Mouse (Mus musculus) kidney, embryonic 16.5 days (tissue): ENCODE measurements around the gene Ptgdr. TPM values are rescaled to one million over a fixed set of nuclear protein-coding genes. Genes with fewer than 3 reads are reported as not detected.
"Not testable (repeated sequence)": the region's sequence is repeated elsewhere in the genome, so short reads cannot be mapped to it uniquely, and the experiment has no call there.

Experiments used
- ATAC-seq: fragments of 200-750 bp; cut with Nextera tagmentation; 2 replicates; pipeline ENCODE4 v1.8.0; 2017; ENCODE audit warnings: moderate TSS enrichment; ENCODE audit not compliant: low FRiP score, low TSS enrichment
- H3K27ac ChIP-seq: fragments of 300-500 bp; sonication (generic); 2 replicates; pipeline ENCODE4 v1.5.1; 2014; ENCODE audit warnings: low read length
- H3K27me3 ChIP-seq: fragments of 300-500 bp; sonication (generic); 2 replicates; pipeline ENCODE4 v1.6.1; 2014; ENCODE audit warnings: low read length, control low read depth, mixed read lengths; ENCODE audit not compliant: insufficient read depth
- H3K36me3 ChIP-seq: fragments of 300-500 bp; sonication (generic); 2 replicates; pipeline ENCODE4 v1.6.1; 2014; ENCODE audit warnings: low read length, control low read depth, mixed read lengths; ENCODE audit not compliant: insufficient read depth
- H3K4me1 ChIP-seq: fragments of 300-500 bp; sonication (generic); 2 replicates; pipeline ENCODE4 v1.6.1; 2014; ENCODE audit warnings: low read length, control low read depth, mixed read lengths; ENCODE audit not compliant: insufficient read depth
- H3K4me2 ChIP-seq: fragments of 300-500 bp; sonication (generic); replicated peaks from 2 replicates; pipeline ENCODE4 v1.6.1; 2014; ENCODE audit warnings: low read depth, low read length
- H3K4me3 ChIP-seq: fragments of 300-500 bp; sonication (generic); 2 replicates; pipeline ENCODE4 v1.5.1; 2014; ENCODE audit warnings: mild to moderate bottlenecking, low read length
- H3K9ac ChIP-seq: fragments of 300-500 bp; sonication (generic); replicated peaks from 2 replicates; pipeline ENCODE4 v1.6.1; 2014; ENCODE audit warnings: low read length
- H3K9me3 ChIP-seq: fragments of 300-500 bp; sonication (generic); 2 replicates; pipeline ENCODE4 v1.6.1; 2016; ENCODE audit warnings: low read length, control low read depth
- WGBS: fragments of 180-500 bp; shearing (Covaris S2); extraction: QIAGEN DNeasy Blood & Tissue Kit; methylation state at CpG from one replicate; pipeline ENCODE4 v1.1.7; 2014; 5-methylcytosine and 5-hydroxymethylcytosine counted together
- polyA plus RNA-seq: library from polyadenylated mRNA; unstranded; fragments of >200 nt; fragmentation: Nextera tagmentation; extraction: Ambion mirVana; gene quantifications from 2 replicates; pipeline ENCODE4 v1.2.1, GENCODE M21; 2015

Ptgdr gene
- polyA plus RNA-seq, 1 experiment from 2014 or later = not detected

DNA sequence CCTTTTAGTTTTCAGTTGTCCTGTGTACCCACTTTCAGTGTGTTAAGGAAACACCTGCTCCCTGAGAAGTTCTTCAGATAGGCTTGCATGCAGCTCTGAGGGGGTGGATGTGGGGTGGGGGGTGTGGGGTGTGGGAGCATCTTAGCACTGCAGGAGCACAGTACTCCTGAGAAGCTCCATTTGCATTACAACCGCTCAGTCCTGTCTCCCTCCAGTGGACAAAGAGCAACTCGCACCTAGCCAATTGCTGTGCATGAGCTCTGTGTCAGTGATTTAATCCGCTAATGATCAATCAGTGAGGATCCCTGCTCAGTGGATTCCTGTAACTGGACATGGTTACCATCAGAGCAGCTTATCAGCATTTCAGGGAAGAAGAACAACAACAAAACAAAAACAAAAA is 8.5 kb downstream of the Ptgdr start:
- H3K4me2 ChIP-seq, H3K9me3 ChIP-seq, H3K9ac ChIP-seq, H3K27me3 ChIP-seq, H3K4me1 ChIP-seq, H3K4me3 ChIP-seq, H3K36me3 ChIP-seq, H3K27ac ChIP-seq: not testable (repeated sequence)
- peak; percentile 57; the same call in 1 of the 2 replicates for ATAC-seq
- 3% methylated on average over 3 of the region's 3 CpGs for WGBS

DNA sequence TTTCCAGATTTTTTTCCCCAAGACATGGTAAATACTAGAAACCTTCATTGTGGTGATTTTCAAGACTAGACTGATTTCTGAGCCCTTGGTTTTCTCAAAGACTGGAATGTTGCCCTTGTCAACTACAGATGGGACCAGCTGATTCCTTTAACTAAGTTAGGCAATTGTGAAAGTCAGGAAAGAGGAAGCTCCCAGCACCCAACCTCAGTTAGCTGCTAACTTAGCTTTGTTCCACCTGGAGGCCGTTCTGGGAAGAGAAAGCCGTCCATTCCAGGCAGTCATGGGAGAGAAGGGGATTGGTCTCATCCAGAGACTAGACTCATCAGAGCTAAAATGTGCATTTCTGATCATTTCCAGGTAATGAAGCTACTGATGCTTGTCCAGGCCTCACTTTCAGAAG is 11.4 kb downstream of the Ptgdr start:
- ATAC-seq = no peak
- 90% methylated on average over 2 of the region's 2 CpGs for WGBS
- no peaks in the 10 kb centered on the region for H3K36me3 ChIP-seq
- H3K9me3 ChIP-seq = no peaks in the 10 kb centered on the region
- H3K27me3 ChIP-seq = no peaks in the 10 kb centered on the region
- no peak overlapping the region for H3K9ac ChIP-seq
- H3K27ac ChIP-seq = no peak overlapping the region
- no peaks in the 10 kb centered on the region for H3K4me1 ChIP-seq
- no peak overlapping the region for H3K4me3 ChIP-seq
- H3K4me2 ChIP-seq = no peak overlapping the region

DNA sequence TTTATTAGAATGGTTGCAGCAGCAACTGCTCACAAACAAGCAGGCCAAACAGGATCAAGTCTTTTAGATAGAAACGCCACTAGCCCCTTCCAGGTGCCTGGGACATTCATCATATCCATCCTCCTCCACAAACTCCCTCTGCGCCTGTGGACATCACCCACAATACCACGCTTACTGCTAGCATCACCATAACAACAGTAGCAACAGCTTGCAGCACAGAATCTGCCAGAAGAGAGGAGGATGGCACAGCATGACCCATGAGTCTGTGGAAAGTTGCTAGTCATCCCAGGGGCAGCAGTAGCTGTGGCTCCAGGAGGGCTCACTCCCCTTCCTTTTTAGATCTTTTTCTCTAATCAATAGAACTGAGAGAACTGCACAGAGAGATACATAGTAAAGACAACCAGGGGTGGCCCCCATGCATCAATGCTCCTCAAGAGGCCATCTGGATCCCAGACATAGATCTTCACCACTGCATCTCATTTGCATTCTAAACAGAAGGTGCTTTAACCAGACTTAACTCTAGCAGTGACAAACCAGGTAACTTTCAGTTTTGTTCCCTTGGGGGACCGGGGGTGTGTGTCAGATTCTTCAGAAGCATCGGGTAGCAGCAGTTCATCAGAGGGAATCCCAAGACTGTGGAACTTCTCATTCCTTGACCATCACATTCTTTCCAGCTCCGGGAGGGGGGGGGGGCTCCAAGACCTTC is 12.5 kb downstream of the Ptgdr start:
- Histone ChIP-seq H3K9ac (no peak overlapping the region), H3K4me2 (no peak overlapping the region), H3K27ac (no peak overlapping the region), H3K27me3 (no peaks in the 10 kb centered on the region), H3K9me3 (no peaks in the 10 kb centered on the region), H3K4me1 (no peaks in the 10 kb centered on the region), H3K4me3 (no peak overlapping the region), H3K36me3 (no peaks in the 10 kb centered on the region)
- whole genome bisulfite sequencing = 78% methylated on average over 6 of the region's 6 CpGs
- ATAC-seq = no peak

DNA sequence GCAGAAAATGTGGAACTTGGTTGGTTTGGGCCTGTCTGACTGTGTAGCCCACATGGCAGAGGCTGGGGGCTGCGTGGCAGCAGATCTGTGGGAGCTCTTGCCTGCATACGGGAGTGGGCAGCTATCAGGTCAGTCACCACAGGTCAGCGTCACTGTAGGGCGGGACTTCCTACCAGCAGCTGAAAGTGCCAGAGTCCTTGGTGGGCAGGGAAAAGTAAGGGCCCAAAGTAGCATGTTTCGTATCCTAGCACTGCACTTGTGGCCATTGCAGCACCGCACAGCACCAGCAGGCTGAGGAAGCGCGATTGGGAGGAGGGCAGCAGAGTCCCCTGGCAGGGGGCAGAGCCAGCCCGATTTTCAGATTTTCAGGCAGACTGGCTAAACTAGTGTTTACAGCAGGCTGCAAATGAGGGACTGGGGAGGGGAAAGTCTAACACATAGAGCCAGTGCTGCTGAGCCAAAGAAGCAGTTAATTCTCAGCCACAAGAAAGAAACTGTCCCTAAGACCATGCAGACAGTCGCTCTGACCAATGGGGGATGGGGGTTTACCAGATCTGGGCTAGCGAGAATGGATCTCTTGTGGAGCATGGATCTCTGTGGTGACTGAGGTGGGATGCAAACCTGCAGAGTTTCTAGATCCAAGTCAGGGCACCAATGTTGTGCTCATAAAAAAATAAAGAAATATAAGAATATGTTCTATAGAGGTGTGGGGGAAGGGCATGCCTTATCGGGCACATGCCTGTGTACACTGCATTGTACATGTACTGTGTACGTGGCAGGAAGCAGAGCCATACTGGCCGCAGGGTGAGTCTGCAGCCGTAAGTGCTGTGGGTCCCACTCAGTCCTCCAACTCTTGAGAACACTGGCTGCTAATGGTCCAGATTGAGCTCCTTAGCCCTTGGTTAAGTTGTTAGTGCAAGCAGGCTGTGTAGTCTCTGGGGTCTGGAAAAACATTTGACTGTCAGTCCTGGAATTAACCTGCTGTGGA is 15.1 kb downstream of the Ptgdr start:
- Histone ChIP-seq H3K9me3 (no peaks in the 10 kb centered on the region), H3K27ac (no peak overlapping the region), H3K4me1 (no peaks in the 10 kb centered on the region), H3K4me3 (peak overlapping the region; percentile 11; the same call in 1 of the 2 replicates), H3K4me2 (peak overlapping the region; percentile 33), H3K36me3 (no peaks in the 10 kb centered on the region), H3K9ac (0 out of 2 replicates have a peak overlapping the region, but pooled peaks have one; percentile 24), H3K27me3 (no peaks in the 10 kb centered on the region)
- 47% methylated on average over 15 of the region's 15 CpGs for WGBS
- peak; percentile 60 for ATAC-seq

DNA sequence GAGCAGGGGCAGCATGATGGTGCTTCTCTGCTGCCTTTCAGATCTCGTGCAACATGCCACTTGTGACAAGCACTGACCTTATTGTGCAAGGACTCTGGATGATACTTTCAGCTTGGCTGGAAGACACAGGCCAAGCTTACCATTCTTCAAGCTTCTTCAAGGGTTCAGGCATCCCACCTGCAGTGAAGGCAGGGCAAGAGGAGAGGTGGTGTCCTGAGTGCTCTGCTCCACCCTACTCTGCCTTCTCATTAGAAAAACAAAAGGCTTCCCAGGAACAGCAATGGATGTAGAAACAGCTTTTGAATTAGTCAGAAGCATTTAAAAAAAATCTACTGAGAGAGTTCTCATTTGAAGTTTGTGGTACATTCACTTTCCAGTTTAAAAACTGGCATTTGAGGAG is 20.5 kb downstream of the Ptgdr start:
- Histone ChIP-seq H3K36me3 (no peaks in the 10 kb centered on the region), H3K4me1 (no peaks in the 10 kb centered on the region), H3K9ac (no peak overlapping the region), H3K4me3 (no peak overlapping the region), H3K9me3 (no peaks in the 10 kb centered on the region), H3K27me3 (no peaks in the 10 kb centered on the region), H3K4me2 (no peak overlapping the region), H3K27ac (no peak overlapping the region)
- ATAC-seq = no peak
- WGBS = 52% methylated on average over 1 of the region's 1 CpGs

DNA sequence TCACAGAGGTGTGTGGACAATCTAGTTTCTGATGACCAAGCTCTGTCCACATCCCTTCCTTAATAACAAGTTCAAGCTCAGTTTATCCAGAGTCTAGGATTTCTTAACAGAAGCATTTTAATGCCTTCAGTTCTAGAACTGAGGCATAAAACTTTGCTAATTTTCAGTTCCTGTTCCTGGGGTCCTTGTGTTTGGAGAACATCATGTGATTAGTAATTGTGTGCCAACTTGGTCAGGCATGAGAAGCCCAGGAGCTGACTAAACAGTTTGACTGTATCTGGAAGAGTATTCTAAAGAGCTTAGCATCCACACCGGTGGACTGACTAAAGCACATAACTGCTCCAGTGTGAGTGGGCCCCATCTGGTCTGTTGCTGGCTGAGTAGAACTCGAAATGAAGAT is 24.0 kb downstream of the Ptgdr start:
- 71% methylated on average over 2 of the region's 2 CpGs for WGBS

DNA sequence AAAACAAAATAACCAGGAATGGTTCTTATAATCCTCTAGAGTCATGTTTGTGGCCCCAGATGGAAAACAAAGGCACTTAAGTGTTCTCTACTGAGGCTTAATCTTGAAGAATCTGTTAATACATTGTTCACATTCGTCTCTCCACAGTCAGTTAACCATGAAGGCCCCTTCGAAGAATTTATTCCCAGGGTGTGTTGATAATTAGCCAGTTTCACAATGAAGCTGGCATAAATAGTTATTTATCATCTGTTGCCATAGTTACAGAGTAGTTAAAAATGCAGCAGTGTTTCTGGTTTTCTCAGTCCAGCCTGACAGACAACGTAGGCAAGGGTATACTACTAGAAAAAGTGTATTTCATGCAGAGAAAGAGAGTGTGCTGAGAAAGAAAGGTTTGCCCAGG is 25.0 kb downstream of the Ptgdr start:
- not testable (repeated sequence) for H3K27me3 ChIP-seq, H3K9ac ChIP-seq, H3K27ac ChIP-seq, H3K9me3 ChIP-seq, H3K4me1 ChIP-seq, H3K36me3 ChIP-seq, H3K4me2 ChIP-seq, H3K4me3 ChIP-seq
- peak; percentile 78; the same call in 1 of the 2 replicates for ATAC-seq
- 54% methylated on average over 3 of the region's 3 CpGs for WGBS

More for the DNA sequence above, 24.0 kb downstream of the Ptgdr start:
- H3K4me2 ChIP-seq = no peak overlapping the region
- no peak overlapping the region for H3K4me3 ChIP-seq
- no peaks in the 10 kb centered on the region for H3K9me3 ChIP-seq
- no peak for ATAC-seq
- H3K27me3 ChIP-seq = no peaks in the 10 kb centered on the region
- H3K27ac ChIP-seq = peak overlapping the region; percentile 56; the same call in 1 of the 2 replicates
- no peaks in the 10 kb centered on the region for H3K4me1 ChIP-seq
- H3K36me3 ChIP-seq = no peaks in the 10 kb centered on the region
- no peak overlapping the region for H3K9ac ChIP-seq

DNA sequence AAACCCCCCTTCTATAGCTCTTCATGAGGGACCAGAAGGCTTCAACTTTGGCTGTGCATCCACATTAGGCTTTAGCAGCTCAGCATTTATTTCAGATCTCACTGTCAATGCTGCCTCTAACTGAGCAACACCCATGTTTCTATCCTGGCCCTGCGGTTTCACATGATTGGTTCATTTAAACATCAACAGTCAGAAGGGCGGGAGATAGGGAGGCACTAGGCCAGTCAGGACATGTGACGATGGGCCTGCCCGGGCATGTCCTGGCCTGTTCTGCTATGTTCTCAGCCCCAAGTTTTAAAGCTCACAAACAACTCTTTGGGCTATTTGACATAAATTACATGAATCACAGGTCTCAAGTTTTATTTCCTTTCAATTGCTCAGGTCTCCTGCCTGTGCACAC is 26.1 kb downstream of the Ptgdr start:
- not testable (repeated sequence) for H3K4me3 ChIP-seq, H3K9ac ChIP-seq, H3K36me3 ChIP-seq, H3K27ac ChIP-seq, H3K4me1 ChIP-seq, H3K27me3 ChIP-seq, H3K4me2 ChIP-seq, H3K9me3 ChIP-seq
- WGBS = 73% methylated on average over 4 of the region's 4 CpGs
- peak; percentile 76 for ATAC-seq

DNA sequence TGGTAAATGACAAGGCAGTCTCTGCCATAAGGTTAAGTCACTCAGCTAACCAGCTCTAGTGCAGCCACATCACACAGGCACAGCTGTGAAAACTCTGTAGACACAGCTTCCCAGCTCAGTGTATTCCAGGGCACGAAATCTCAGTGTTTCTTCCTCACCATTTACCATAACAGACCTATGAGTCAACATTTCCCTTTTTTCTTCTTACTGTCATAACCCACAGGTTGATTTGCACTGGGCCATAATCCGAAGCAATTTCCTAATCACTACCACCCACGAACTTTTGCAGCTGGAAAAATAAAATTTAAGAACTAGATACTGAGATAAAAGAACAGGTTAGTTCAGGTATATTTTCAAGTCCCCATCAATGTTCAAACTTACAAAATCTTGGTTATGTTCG is 31.4 kb downstream of the Ptgdr start:
- Histone ChIP-seq H3K4me3 (no peak overlapping the region), H3K9ac (no peak overlapping the region), H3K36me3 (no peaks in the 10 kb centered on the region), H3K9me3 (no peaks in the 10 kb centered on the region), H3K4me2 (no peak overlapping the region), H3K27ac (no peak overlapping the region), H3K27me3 (no peaks in the 10 kb centered on the region), H3K4me1 (no peaks in the 10 kb centered on the region)
- 77% methylated on average over 4 of the region's 4 CpGs for WGBS
- ATAC-seq = no peak
